Mouse (Mus musculus): ENCODE data around the gene Zfc3h1. TPM values are rescaled to one million over a fixed set of nuclear protein-coding genes. Genes with fewer than 3 reads are reported as not detected.

Gene Zfc3h1
- total and polyA plus RNA-seq, 3 experiments: 40.7 to 51.7 (median 48.7) TPM

DNA sequence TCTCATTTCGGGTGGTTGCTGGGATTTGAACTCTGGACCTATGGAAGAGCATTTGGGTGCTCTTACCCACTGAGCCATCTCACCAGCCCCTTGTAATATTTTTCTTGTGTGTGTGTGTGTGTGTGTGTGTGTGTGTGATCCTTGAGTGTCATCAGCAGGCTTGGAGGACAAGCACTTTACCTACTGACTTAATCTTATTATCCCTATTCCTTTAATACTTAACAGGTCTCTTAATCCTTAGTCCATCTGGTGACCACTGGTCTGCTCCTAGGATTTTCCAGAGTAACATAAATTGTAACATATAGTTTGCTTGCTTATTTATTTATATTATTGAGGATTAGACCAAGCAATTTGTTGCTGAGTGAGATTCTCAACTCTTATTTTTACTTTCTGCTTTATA lies 7.1 kb downstream of the Zfc3h1 start:
- Histone ChIP-seq H3K79me2 (replicated peaks; ENCODE audit: control insufficient read depth, extremely low read depth, insufficient read depth, poor library complexity, severe bottlenecking) (peaks cover 88% of the 10 kb centered on the region), H3K4me1 (ENCODE audit: control insufficient read depth in 1 of 2, insufficient read depth in 2 of 2) (peaks cover 7 to 46% of the 10 kb centered on the region in 2 experiments; a peak in 3 of 4 replicates), H3K36me3 (replicated peaks in 1 of 2; ENCODE audit: control insufficient read depth in 1 of 2, insufficient read depth in 1 of 2, low read length in 1 of 2) (peaks cover 22 to 66% of the 10 kb centered on the region in 2 experiments), H3K27ac (ENCODE audit: insufficient read depth, low read depth) (no peak overlapping the region), H3K9ac (ENCODE audit: insufficient read depth, low read depth) (peak overlapping the region; percentile 32; the same call in 1 of the 2 replicates), H3K9me3 (replicated peaks; ENCODE audit: low read length) (no peaks in the 10 kb centered on the region), H3K27me3 (replicated peaks) (no peaks in the 10 kb centered on the region), H3K4me3 (replicated peaks in 1 of 3; ENCODE audit: low read depth in 2 of 3, low read length in 2 of 3, poor library complexity in 1 of 3) (peak overlapping the region in 1 of 3 experiments; percentile 32), H3K4me2 (ENCODE audit: insufficient read depth, low read depth, poor library complexity, severe bottlenecking) (peak overlapping the region; percentile 87)
- DNase-seq (ENCODE audit: extremely low read depth): no peak
- dilution Hi-C loops (cut with MboI; ENCODE audit: extremely low pct_ligation_motif_present, extremely low pct_unique_long_range_greater_than_20kb, low sequenced_read_pairs): no loop called here
- TF ChIP-seq POLR2AphosphoS2 (IDR thresholded peaks at IDR 0.05; ENCODE audit: low read depth, low read length) (no peak), CHD2 (IDR thresholded peaks at IDR 0.05; ENCODE audit: low read length) (no peak), CTCF (conservative IDR thresholded peaks at IDR 0.05 in 1 of 2, IDR thresholded peaks at IDR 0.05 in 1 of 2; ENCODE audit: low read depth in 2 of 2, low read length in 2 of 2) (no peak), MAX (IDR thresholded peaks at IDR 0.05; ENCODE audit: low read length) (no peak), E2F4 (IDR thresholded peaks at IDR 0.05; ENCODE audit: insufficient replicate concordance, low read depth, low read length) (no peak), MXI1 (IDR thresholded peaks at IDR 0.05; ENCODE audit: low read depth, low read length) (no peak), USF2 (conservative IDR thresholded peaks at IDR 0.05; ENCODE audit: low read depth, low read length) (no peak), JUND (conservative IDR thresholded peaks at IDR 0.05; ENCODE audit: low read depth, low read length) (no peak)
- in situ Hi-C loops (cut with MboI; ENCODE audit: low pct_ligation_motif_present, low pct_unique_long_range_greater_than_20kb, low sequenced_read_pairs): no loop called here

DNA sequence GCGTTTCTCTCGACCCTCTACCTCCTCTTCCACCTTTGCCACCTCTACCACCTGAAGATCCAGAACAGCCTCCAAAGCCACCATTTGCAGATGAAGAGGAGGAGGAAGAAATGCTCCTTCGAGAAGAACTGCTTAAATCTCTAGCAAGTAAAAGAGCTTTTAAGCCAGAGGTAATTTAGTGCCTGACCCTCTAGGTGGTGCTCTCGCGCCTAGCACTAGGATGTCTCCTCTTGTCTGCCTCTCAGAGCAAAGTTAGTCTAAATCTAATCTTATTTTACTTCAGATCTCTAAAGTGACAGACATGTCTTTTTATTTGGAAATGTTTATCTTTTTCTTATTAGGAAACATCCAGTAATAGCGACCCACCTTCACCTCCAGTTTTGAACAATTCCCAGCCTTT lies 21.6 kb downstream of the Zfc3h1 start:
- Histone ChIP-seq H3K9ac (ENCODE audit: insufficient read depth, low read depth) (no peak overlapping the region), H3K4me2 (ENCODE audit: insufficient read depth, low read depth, poor library complexity, severe bottlenecking) (no peak overlapping the region), H3K27ac (ENCODE audit: insufficient read depth, low read depth) (no peak overlapping the region), H3K27me3 (replicated peaks) (no peaks in the 10 kb centered on the region), H3K4me3 (replicated peaks in 1 of 3; ENCODE audit: low read depth in 2 of 3, low read length in 2 of 3, poor library complexity in 1 of 3) (no peak overlapping the region), H3K79me2 (replicated peaks; ENCODE audit: control insufficient read depth, extremely low read depth, insufficient read depth, poor library complexity, severe bottlenecking) (peaks cover 25% of the 10 kb centered on the region), H3K36me3 (replicated peaks in 1 of 2; ENCODE audit: control insufficient read depth in 1 of 2, insufficient read depth in 1 of 2, low read length in 1 of 2) (peaks cover 55 to 83% of the 10 kb centered on the region in 2 experiments), H3K4me1 (ENCODE audit: control insufficient read depth in 1 of 2, insufficient read depth in 2 of 2) (peaks cover 0 to 12% of the 10 kb centered on the region in 2 experiments; a peak in 1 of 4 replicates), H3K9me3 (replicated peaks; ENCODE audit: low read length) (no peaks in the 10 kb centered on the region)
- in situ Hi-C loops (cut with MboI; ENCODE audit: low pct_ligation_motif_present, low pct_unique_long_range_greater_than_20kb, low sequenced_read_pairs) (no loop called here), dilution Hi-C loops (cut with MboI; ENCODE audit: extremely low pct_ligation_motif_present, extremely low pct_unique_long_range_greater_than_20kb, low sequenced_read_pairs) (no loop called here)
- DNase-seq (ENCODE audit: extremely low read depth): peak; percentile 67
- TF ChIP-seq HCFC1 (IDR thresholded peaks at IDR 0.05; ENCODE audit: low read depth, low read length): no peak
- TF ChIP-seq EP300 (IDR thresholded peaks at IDR 0.05; ENCODE audit: low read length): no peak
- TF ChIP-seq PAX5 (IDR thresholded peaks at IDR 0.05; ENCODE audit: low read length): no peak
- peak; percentile 64 for TF ChIP-seq RAD21 (IDR thresholded peaks at IDR 0.05; ENCODE audit: low read depth, low read length)
- TF ChIP-seq USF2 (conservative IDR thresholded peaks at IDR 0.05; ENCODE audit: low read depth, low read length): no peak
- peak; percentile 57 for TF ChIP-seq SMC3 (IDR thresholded peaks at IDR 0.05; ENCODE audit: low read depth, low read length)
- TF ChIP-seq CTCF (conservative IDR thresholded peaks at IDR 0.05 in 1 of 2, IDR thresholded peaks at IDR 0.05 in 1 of 2; ENCODE audit: low read depth in 2 of 2, low read length in 2 of 2): peak; percentile 66 to 79
- TF ChIP-seq ETS1 (conservative IDR thresholded peaks at IDR 0.05; ENCODE audit: low read depth, low read length): no peak
- TF ChIP-seq ELF1 (IDR thresholded peaks at IDR 0.05; ENCODE audit: low read depth, low read length): no peak
- no peak for TF ChIP-seq NELFE (IDR thresholded peaks at IDR 0.05; ENCODE audit: low read depth, low read length)
- no peak for TF ChIP-seq ZC3H11A (IDR thresholded peaks at IDR 0.05; ENCODE audit: low read depth, low read length)
- no peak for TF ChIP-seq E2F4 (IDR thresholded peaks at IDR 0.05; ENCODE audit: insufficient replicate concordance, low read depth, low read length)
